Mouse (Mus musculus): ENCODE results near the gene Kirrel3.
A peak's percentile ranks its signal among the peaks of the same experiment; 100 is the strongest.

Gene Kirrel3

GRCm38 (mm10) chr9:34600326-34600725 is 114.6 kb downstream of the Kirrel3 start:
- no peak for DNase-seq (ENCODE audit: extremely low spot score, low spot score)

GRCm38 (mm10) chr9:34603750-34604149 is 118.1 kb downstream of the Kirrel3 start:
- DNase-seq (ENCODE audit: extremely low spot score, low spot score), result no peak

- DNase-seq (ENCODE audit: extremely low spot score, low spot score), result no peak
Measured at GRCm38 (mm10) chr9:34604931-34605330, 119.2 kb downstream of the Kirrel3 start.

- DNase-seq (ENCODE audit: extremely low spot score, low spot score), result no peak
Measured at GRCm38 (mm10) chr9:34605486-34605885, 119.8 kb downstream of the Kirrel3 start.

GRCm38 (mm10) chr9:34607976-34608375 is 122.3 kb downstream of the Kirrel3 start:
- DNase-seq (ENCODE audit: extremely low spot score, low spot score), result no peak

GRCm38 (mm10) chr9:34612886-34613769 is 127.4 kb downstream of the Kirrel3 start:
- DNase-seq (ENCODE audit: extremely low spot score, low spot score), result no peak

- DNase-seq (ENCODE audit: extremely low spot score, low spot score), result no peak
Measured at GRCm38 (mm10) chr9:34618099-34618498, 132.4 kb downstream of the Kirrel3 start.

GRCm38 (mm10) chr9:34619913-34620312 is 134.2 kb downstream of the Kirrel3 start:
- DNase-seq (ENCODE audit: extremely low spot score, low spot score), result no peak

GRCm38 (mm10) chr9:34623526-34623925 is 137.8 kb downstream of the Kirrel3 start:
- DNase-seq (ENCODE audit: extremely low spot score, low spot score), result no peak

GRCm38 (mm10) chr9:34624021-34624420 is 138.3 kb downstream of the Kirrel3 start:
- no peak for DNase-seq (ENCODE audit: extremely low spot score, low spot score)

GRCm38 (mm10) chr9:34628841-34629240 is 143.1 kb downstream of the Kirrel3 start:
- DNase-seq (ENCODE audit: extremely low spot score, low spot score), result no peak

GRCm38 (mm10) chr9:34635696-34636095 is 150.0 kb downstream of the Kirrel3 start:
- no peak for DNase-seq (ENCODE audit: extremely low spot score, low spot score)

GRCm38 (mm10) chr9:34643917-34644316 is 158.2 kb downstream of the Kirrel3 start:
- DNase-seq (ENCODE audit: extremely low spot score, low spot score), result no peak

GRCm38 (mm10) chr9:34644392-34644791 is 158.7 kb downstream of the Kirrel3 start:
- no peak for DNase-seq (ENCODE audit: extremely low spot score, low spot score)

GRCm38 (mm10) chr9:34646831-34647230 is 161.1 kb downstream of the Kirrel3 start:
- DNase-seq (ENCODE audit: extremely low spot score, low spot score), result no peak

- DNase-seq (ENCODE audit: extremely low spot score, low spot score), result no peak
Measured at GRCm38 (mm10) chr9:34652278-34652677, 166.6 kb downstream of the Kirrel3 start.

- no peak for DNase-seq (ENCODE audit: extremely low spot score, low spot score)
Measured at GRCm38 (mm10) chr9:34653141-34653540, 167.4 kb downstream of the Kirrel3 start.

- DNase-seq (ENCODE audit: extremely low spot score, low spot score), result peak; percentile 39
Measured at GRCm38 (mm10) chr9:34660566-34660965, 174.9 kb downstream of the Kirrel3 start.

GRCm38 (mm10) chr9:34663412-34663811 is 177.7 kb downstream of the Kirrel3 start:
- no peak for DNase-seq (ENCODE audit: extremely low spot score, low spot score)

GRCm38 (mm10) chr9:34665361-34666129 is 179.9 kb downstream of the Kirrel3 start:
- no peak for DNase-seq (ENCODE audit: extremely low spot score, low spot score)

- no peak for DNase-seq (ENCODE audit: extremely low spot score, low spot score)
Measured at GRCm38 (mm10) chr9:34667182-34667581, 181.5 kb downstream of the Kirrel3 start.

- no peak for DNase-seq (ENCODE audit: extremely low spot score, low spot score)
Measured at GRCm38 (mm10) chr9:34670906-34671305, 185.2 kb downstream of the Kirrel3 start.
